Mouse (Mus musculus) liver, embryonic 14.5 days (tissue): Measurements from ENCODE around the gene Jaml. TPM values are rescaled to one million over a fixed set of nuclear protein-coding genes. Genes with fewer than 3 reads are reported as not detected.

ENCODE experiments used
- ATAC-seq: fragments of 200-750 bp; cut with Nextera tagmentation; 2 replicates; pipeline ENCODE4 v1.8.0; 2017; ENCODE audit warnings: moderate number of reproducible peaks, mild to moderate bottlenecking, moderate library complexity; ENCODE audit not compliant: insufficient read depth
- DNase-seq, 3 experiments: peaks; one replicate each; pipeline ENCODE4 v3.0.0-alpha.2; 2012 to 2013; ENCODE audit warnings: low read depth in 3 of 3, low spot score in 3 of 3
- H3K27ac ChIP-seq: fragments of 300-500 bp; sonication (generic); 2 replicates; pipeline ENCODE4 v1.5.1; 2014; ENCODE audit warnings: moderate library complexity, mild to moderate bottlenecking, control low read depth, inconsistent platforms
- H3K27me3 ChIP-seq: fragments of 300-500 bp; sonication (generic); 2 replicates; pipeline ENCODE4 v1.6.1; 2014; ENCODE audit warnings: mild to moderate bottlenecking, low read length, moderate library complexity; ENCODE audit not compliant: control insufficient read depth, insufficient read depth
- H3K36me3 ChIP-seq: fragments of 300-500 bp; sonication (generic); replicated peaks from 2 replicates; pipeline ENCODE4 v1.6.1; 2014; ENCODE audit warnings: low read depth; ENCODE audit not compliant: control insufficient read depth, insufficient read depth
- H3K4me1 ChIP-seq, 2 experiments: fragments of 200-500 bp in 1 of 2; fragments of 300-500 bp in 1 of 2; sonication (generic) in 1 of 2; replicated peaks; 2 replicates each; pipeline ENCODE4 v1.6.1; 2012 to 2014; ENCODE audit warnings: antibody characterized with exemption in 1 of 2, inconsistent platforms in 1 of 2, low read length in 1 of 2; ENCODE audit not compliant: control insufficient read depth in 2 of 2, insufficient read depth in 2 of 2
- H3K4me2 ChIP-seq: fragments of 300-500 bp; sonication (generic); 2 replicates; pipeline ENCODE4 v1.6.1; 2014; ENCODE audit warnings: low read depth, mild to moderate bottlenecking, control low read depth, moderate library complexity
- H3K4me3 ChIP-seq, 2 experiments: fragments of 200-500 bp in 1 of 2; fragments of 300-500 bp in 1 of 2; sonication (generic) in 1 of 2; 2 replicates each; pipeline ENCODE4 v1.5.1; 2012 to 2014; ENCODE audit warnings: low read depth in 2 of 2, low read length in 2 of 2, mild to moderate bottlenecking in 2 of 2, control low read depth in 1 of 2, inconsistent platforms in 1 of 2, moderate library complexity in 1 of 2; ENCODE audit not compliant: insufficient read depth in 1 of 2
- H3K9ac ChIP-seq: fragments of 300-500 bp; sonication (generic); replicated peaks from 2 replicates; pipeline ENCODE4 v1.6.1; 2014; ENCODE audit warnings: mild to moderate bottlenecking, control low read depth, moderate library complexity
- H3K9me3 ChIP-seq: fragments of 300-500 bp; sonication (generic); 2 replicates; pipeline ENCODE4 v1.6.1; 2016; ENCODE audit warnings: low read length, mixed read lengths; ENCODE audit not compliant: control insufficient read depth
- CTCF ChIP-seq: IDR thresholded peaks from 2 replicates; pipeline ENCODE4 v1.5.1; 2016; ENCODE audit warnings: antibody characterized with exemption, low read depth, control low read depth
- EP300 ChIP-seq: IDR thresholded peaks from 2 replicates; pipeline ENCODE4 v1.6.1; 2016; ENCODE audit warnings: antibody characterized with exemption, low read depth
- WGBS: fragments of 180-500 bp; shearing (Covaris S2); extraction: QIAGEN DNeasy Blood & Tissue Kit; methylation state at CpG from one replicate; pipeline ENCODE4 v1.1.7; 2014; ENCODE audit not compliant: insufficient replicate concordance; 5-methylcytosine and 5-hydroxymethylcytosine counted together
- polyA plus RNA-seq, 2 experiments: library from polyadenylated mRNA; depleted of rRNA in 1 of 2; stranded (reverse) in 1 of 2; unstranded in 1 of 2; fragments of >200 nt; fragmentation: Nextera tagmentation in 1 of 2; extraction: Ambion mirVana in 1 of 2; gene quantifications; 2 replicates each; pipeline versions ENCODE4 v1.2.1 to v1.2.3; 2012 to 2014

Jaml gene
- polyA plus RNA-seq, 2 experiments: 0.09 to 0.25 TPM

- H3K4me2 ChIP-seq: no peak overlapping the region
- no peaks in the 10 kb centered on the region for H3K4me1 ChIP-seq
- WGBS: 60% methylated on average over 5 of the region's 5 CpGs
- H3K4me3 ChIP-seq: no peak overlapping the region
- H3K9ac ChIP-seq: no peak overlapping the region
- ATAC-seq (no peak), DNase-seq (no peak)
- no peak for TF ChIP-seq EP300
- no peak for TF ChIP-seq CTCF
- H3K27me3 ChIP-seq: no peaks in the 10 kb centered on the region
- no peaks in the 10 kb centered on the region for H3K9me3 ChIP-seq
- no peak overlapping the region for H3K27ac ChIP-seq
- H3K36me3 ChIP-seq: no peaks in the 10 kb centered on the region
Measured at GRCm38 (mm10) chr9:45097877-45098276, 18.9 kb downstream of the Jaml start.

GRCm38 (mm10) chr9:45098426-45098825, 19.4 kb downstream of the Jaml start:
- 10% methylated on average over 3 of the region's 3 CpGs for WGBS
- no peaks in the 10 kb centered on the region for H3K4me1 ChIP-seq
- no peak overlapping the region for H3K9ac ChIP-seq
- no peak overlapping the region for H3K27ac ChIP-seq
- ATAC-seq (no peak), DNase-seq (no peak)
- no peaks in the 10 kb centered on the region for H3K9me3 ChIP-seq
- H3K4me3 ChIP-seq: no peak overlapping the region
- no peaks in the 10 kb centered on the region for H3K27me3 ChIP-seq
- no peak for TF ChIP-seq CTCF
- no peak for TF ChIP-seq EP300
- H3K36me3 ChIP-seq: no peaks in the 10 kb centered on the region
- no peak overlapping the region for H3K4me2 ChIP-seq

DNA sequence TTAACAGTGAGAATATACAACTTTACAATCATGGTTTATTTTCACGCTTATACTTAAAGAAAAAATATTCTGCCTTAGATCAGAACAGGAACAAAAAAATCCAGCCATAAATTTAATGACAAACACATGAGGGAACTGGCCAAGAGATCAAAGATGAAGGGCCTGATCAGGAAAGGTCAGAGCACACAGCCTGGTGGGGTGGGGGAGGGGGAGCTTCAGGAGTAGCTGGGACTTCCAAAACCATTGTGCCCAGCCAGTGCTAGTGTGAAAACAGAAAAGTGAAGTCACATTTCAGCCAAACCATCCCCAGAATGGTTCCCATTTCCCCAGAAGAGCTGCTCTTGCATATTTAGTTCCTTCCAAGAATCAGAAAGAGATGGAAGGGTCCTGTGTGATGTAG, 23.5 kb downstream of the Jaml start:
- H3K4me2 ChIP-seq: no peak overlapping the region
- TF ChIP-seq CTCF: no peak
- no peak for TF ChIP-seq EP300
- H3K4me1 ChIP-seq: peaks cover 0 to 7% of the 10 kb centered on the region in 2 experiments; a peak in 2 of 4 replicates
- H3K4me3 ChIP-seq: no peak overlapping the region
- no peaks in the 10 kb centered on the region for H3K36me3 ChIP-seq
- no peak overlapping the region for H3K27ac ChIP-seq
- H3K9me3 ChIP-seq: no peaks in the 10 kb centered on the region
- ATAC-seq: no peak
- H3K9ac ChIP-seq: no peak overlapping the region
- 59% methylated on average over 1 of the region's 1 CpGs for WGBS
- no peak for DNase-seq
- H3K27me3 ChIP-seq: no peaks in the 10 kb centered on the region

DNA sequence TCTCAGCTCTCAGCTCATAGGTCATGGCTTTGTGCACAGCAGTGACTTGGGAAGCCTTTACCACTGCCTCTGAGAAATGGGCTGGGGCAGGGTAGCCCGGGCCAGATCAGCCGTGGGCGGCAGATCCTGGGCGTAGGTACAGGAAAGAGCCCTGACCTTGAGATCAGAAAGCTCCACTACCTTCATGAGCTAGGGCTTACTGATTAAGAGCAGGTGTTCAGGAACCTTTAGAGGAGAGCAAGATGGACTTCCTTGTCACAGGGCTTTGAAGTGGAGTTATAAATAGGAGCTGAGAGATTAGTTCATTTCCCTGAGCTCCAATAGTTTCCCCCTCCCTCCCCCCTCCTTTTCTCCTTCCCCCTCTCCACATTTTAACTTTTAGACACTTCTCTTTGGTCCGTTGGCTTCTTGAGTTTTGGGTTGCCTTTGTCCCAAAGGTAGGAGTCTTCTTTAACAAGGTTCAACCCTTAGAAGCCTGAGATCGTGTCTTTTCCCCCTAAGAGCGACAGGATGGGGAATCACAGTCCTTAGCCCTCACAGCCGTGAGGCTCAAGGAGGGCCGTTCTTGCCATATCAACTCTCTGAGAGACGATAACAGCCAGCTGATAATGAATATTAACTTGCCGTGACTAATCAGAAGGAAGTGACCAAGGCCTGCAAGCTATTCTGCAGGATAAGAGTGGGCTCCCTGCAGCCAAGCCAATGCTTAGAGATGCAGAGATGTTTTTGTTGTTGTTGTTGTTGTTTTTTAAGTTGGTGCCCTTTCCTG, 24.4 kb downstream of the Jaml start:
- ATAC-seq (no peak), DNase-seq (no peak)
- 38% methylated on average over 11 of the region's 11 CpGs for WGBS
- TF ChIP-seq CTCF: no peak
- no peak for TF ChIP-seq EP300
- no peak overlapping the region for H3K4me2 ChIP-seq
- H3K4me3 ChIP-seq: no peak overlapping the region
- peaks cover 0 to 7% of the 10 kb centered on the region in 2 experiments; a peak in 2 of 4 replicates for H3K4me1 ChIP-seq
- H3K27me3 ChIP-seq: no peaks in the 10 kb centered on the region
- H3K9ac ChIP-seq: no peak overlapping the region
- H3K36me3 ChIP-seq: no peaks in the 10 kb centered on the region
- no peaks in the 10 kb centered on the region for H3K9me3 ChIP-seq
- no peak overlapping the region for H3K27ac ChIP-seq

GRCm38 (mm10) chr9:45105596-45106374, 26.8 kb downstream of the Jaml start:
- TF ChIP-seq CTCF (no peak), EP300 (no peak)
- no peak overlapping the region for H3K4me3 ChIP-seq
- no peak overlapping the region for H3K4me2 ChIP-seq
- no peaks in the 10 kb centered on the region for H3K36me3 ChIP-seq
- peaks cover 0 to 7% of the 10 kb centered on the region in 2 experiments; a peak in 2 of 4 replicates for H3K4me1 ChIP-seq
- no peak for DNase-seq
- H3K9me3 ChIP-seq: no peaks in the 10 kb centered on the region
- no peak for ATAC-seq
- no peak overlapping the region for H3K27ac ChIP-seq
- 63% methylated on average over 2 of the region's 2 CpGs for WGBS
- no peak overlapping the region for H3K9ac ChIP-seq
- no peaks in the 10 kb centered on the region for H3K27me3 ChIP-seq
